Comparison of ENCODE assay signal across 8 mouse cellular contexts in the genomic region with DNA sequence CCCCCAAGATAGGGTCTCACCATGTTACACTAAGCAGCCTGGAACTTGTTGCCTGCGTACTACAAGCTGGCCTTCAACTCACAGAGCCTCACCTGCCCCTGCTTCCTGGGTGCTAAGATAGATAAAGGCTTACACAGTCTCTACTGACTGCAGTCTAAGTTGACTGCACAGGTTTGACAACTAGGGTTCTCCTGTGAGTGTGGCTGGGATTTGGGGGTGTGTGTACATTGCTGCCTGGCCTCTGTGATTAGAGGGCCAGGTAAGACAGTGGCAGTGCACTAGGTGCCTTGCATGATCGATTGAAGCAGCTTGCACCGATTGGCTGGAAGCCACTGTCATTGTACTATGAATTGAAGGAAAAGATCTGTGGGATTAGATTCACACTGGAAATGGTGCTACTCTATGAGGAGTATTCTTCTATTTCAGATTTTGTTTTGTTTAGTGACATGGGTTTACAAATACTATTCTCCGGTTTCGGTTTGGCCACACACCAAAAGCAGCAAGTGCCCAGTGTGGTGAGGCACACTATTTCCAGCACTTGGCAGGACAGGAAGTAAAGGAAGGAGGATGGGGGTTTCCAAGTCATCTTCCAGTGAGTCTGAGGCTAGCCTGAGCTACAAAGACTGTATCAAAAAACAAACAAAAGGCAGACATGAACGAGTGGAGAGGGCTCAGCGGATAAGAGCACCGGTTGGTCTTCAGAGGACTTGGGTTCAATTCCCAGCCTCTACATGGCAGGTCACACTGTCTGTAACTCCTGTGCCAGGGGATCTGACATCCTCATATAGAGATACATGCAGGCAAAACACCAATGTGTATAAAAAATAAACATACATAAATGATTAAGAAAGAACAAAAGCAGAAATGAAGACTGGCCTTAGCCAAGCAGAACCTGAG. TPM values are rescaled to one million over a fixed set of nuclear protein-coding genes. Genes with fewer than 3 reads are reported as not detected.
A peak's percentile ranks its signal among the peaks of the same experiment; 100 is the strongest.
DNase-seq lines count a peak whose midpoint lies in the region; ATAC-seq and TF ChIP-seq lines count a peak whose summit lies in the region.

No protein-coding gene starts in this region.

- peak overlapping the region; percentile 87 for H3K9ac ChIP-seq in forebrain, embryonic 13.5 days
- H3K9ac ChIP-seq in liver, embryonic 12.5 days = peak overlapping the region; percentile 90

- H3K4me1 ChIP-seq in cerebellum, adult 2 months (ENCODE audit: control insufficient read depth, insufficient read depth, low read length) = peaks cover 11% of the 10 kb centered on the region
- peaks cover 44% of the 10 kb centered on the region for H3K4me1 ChIP-seq in forebrain, embryonic 13.5 days
- peaks cover 57% of the 10 kb centered on the region for H3K4me1 ChIP-seq in liver, embryonic 12.5 days

- H3K79me3 ChIP-seq in C2C12 (ENCODE audit: low read depth) = no peaks in the 10 kb centered on the region

- H3K79me2 ChIP-seq in C2C12 (ENCODE audit: control insufficient read depth, insufficient read depth) (peaks cover 38% of the 10 kb centered on the region), myocyte (ENCODE audit: control insufficient read depth, insufficient read depth) (peaks cover 37% of the 10 kb centered on the region)

- peak overlapping the region; percentile 71 for H3K4me2 ChIP-seq in forebrain, embryonic 13.5 days
- peak overlapping the region; percentile 89 for H3K4me2 ChIP-seq in liver, embryonic 12.5 days
- peak overlapping the region; percentile 84 for H3K4me2 ChIP-seq in myocyte (ENCODE audit: low read depth)

- TF ChIP-seq CTCF in cerebellum, adult 2 months (IDR thresholded peaks at IDR 0.05; ENCODE audit: borderline replicate concordance, insufficient read depth, low read depth, low read length) = no peak
- TF ChIP-seq CTCF in C2C12 (IDR thresholded peaks at IDR 0.05; ENCODE audit: control insufficient read depth, insufficient read depth, insufficient read length) = no peak

- H3K9me3 ChIP-seq in forebrain, embryonic 13.5 days (replicated peaks) = no peaks in the 10 kb centered on the region
- no peaks in the 10 kb centered on the region for H3K9me3 ChIP-seq in liver, embryonic 12.5 days (replicated peaks)

- peak in 1 of 2 experiments; percentile 34 for DNase-seq in cerebellum, adult 2 months
- no peak for DNase-seq in cerebellum, adult 8-10 months
- DNase-seq in adrenal gland, postnatal 14 days = no peak
- DNase-seq in gastrocnemius, postnatal 14 days = no peak

- no peaks in the 10 kb centered on the region for H3K27me3 ChIP-seq in cerebellum, adult 2 months (ENCODE audit: control insufficient read depth, insufficient read depth, low read length)
- no peaks in the 10 kb centered on the region for H3K27me3 ChIP-seq in C2C12 (ENCODE audit: control insufficient read depth, insufficient read depth, insufficient read length)
- no peaks in the 10 kb centered on the region for H3K27me3 ChIP-seq in forebrain, embryonic 13.5 days
- H3K27me3 ChIP-seq in liver, embryonic 12.5 days (replicated peaks) = no peaks in the 10 kb centered on the region
- H3K27me3 ChIP-seq in myocyte (ENCODE audit: control insufficient read depth, insufficient read depth, insufficient read length) = no peaks in the 10 kb centered on the region

- no peaks in the 10 kb centered on the region for H3K36me3 ChIP-seq in C2C12 (ENCODE audit: control insufficient read depth, insufficient read depth)
- peaks cover under 1% of the 10 kb centered on the region; the same call in 1 of the 2 replicates for H3K36me3 ChIP-seq in forebrain, embryonic 13.5 days (ENCODE audit: poor library complexity, severe bottlenecking)
- H3K36me3 ChIP-seq in liver, embryonic 12.5 days = no peaks in the 10 kb centered on the region
- no peaks in the 10 kb centered on the region for H3K36me3 ChIP-seq in myocyte (ENCODE audit: control insufficient read depth, insufficient read depth)

- peak overlapping the region; percentile 70 for H3K4me3 ChIP-seq in cerebellum, adult 2 months (replicated peaks; ENCODE audit: insufficient read depth, low read depth, low read length)
- H3K4me3 ChIP-seq in C2C12 (ENCODE audit: insufficient read depth, poor library complexity, severe bottlenecking) = peak overlapping the region; percentile 42
- H3K4me3 ChIP-seq in forebrain, embryonic 13.5 days = peak overlapping the region; percentile 66
- H3K4me3 ChIP-seq in liver, embryonic 12.5 days = peak overlapping the region; percentile 74
- H3K4me3 ChIP-seq in myocyte = peak overlapping the region; percentile 54

- H3ac ChIP-seq in C2C12 (ENCODE audit: control insufficient read depth, insufficient read length, low read depth) (no peak overlapping the region), myocyte (ENCODE audit: control insufficient read depth, insufficient read length) (peak overlapping the region; percentile 46)

- WGBS in cerebellum, adult 2 months = 38% methylated on average over 8 of the region's 8 CpGs
- WGBS in forebrain, embryonic 13.5 days = 58% methylated on average over 8 of the region's 8 CpGs
- WGBS in liver, embryonic 12.5 days (ENCODE audit: insufficient replicate concordance) = 40% methylated on average over 8 of the region's 8 CpGs

- TF ChIP-seq POLR2A in cerebellum, adult 2 months (IDR thresholded peaks at IDR 0.05; ENCODE audit: borderline replicate concordance, insufficient read depth, low read length) = no peak
- TF ChIP-seq POLR2A in myocyte (IDR thresholded peaks at IDR 0.05; ENCODE audit: insufficient read length, low read depth) = no peak

- H3K27ac ChIP-seq in cerebellum, adult 2 months (ENCODE audit: insufficient read depth, low read length) = peak overlapping the region; percentile 50; the same call in 1 of the 2 replicates
- H3K27ac ChIP-seq in forebrain, embryonic 13.5 days = peak overlapping the region; percentile 70
- H3K27ac ChIP-seq in liver, embryonic 12.5 days = peak overlapping the region; percentile 66

- intact Hi-C loops in gastrocnemius, postnatal 14 days (cut with DNase I; ENCODE audit: low total_unique reads) = no loop called here

- ATAC-seq in forebrain, embryonic 13.5 days = peak; percentile 68
- peak; percentile 49 for ATAC-seq in liver, embryonic 12.5 days

TF ChIP-seq in C2C12, 6 proteins besides CTCF, POLR2A, EP300 and RAD21:
- TF ChIP-seq FOSL1 (IDR thresholded peaks at IDR 0.05; ENCODE audit: insufficient read depth, low read length, poor library complexity, severe bottlenecking) = no peak
- no peak for TF ChIP-seq MAX (IDR thresholded peaks at IDR 0.05)
- TF ChIP-seq CEBPB (IDR thresholded peaks at IDR 0.05; ENCODE audit: low read depth) = no peak
- TF ChIP-seq MYOG (IDR thresholded peaks at IDR 0.05; ENCODE audit: control insufficient read depth, extremely low read depth, insufficient read length) = no peak
- no peak for TF ChIP-seq MYOD1 (IDR thresholded peaks at IDR 0.05; ENCODE audit: control insufficient read depth, insufficient read length, low read depth)
- TF ChIP-seq USF1 (IDR thresholded peaks at IDR 0.05; ENCODE audit: low read depth) = no peak

TF ChIP-seq in myocyte, 11 proteins besides CTCF, POLR2A, EP300 and RAD21:
- TF ChIP-seq TCF3 (IDR thresholded peaks at IDR 0.05; ENCODE audit: insufficient read length, low read depth) (no peak), MYOG (IDR thresholded peaks at IDR 0.05; ENCODE audit: control insufficient read depth in 1 of 3, insufficient read depth in 1 of 3, insufficient read length in 2 of 3, low read depth in 2 of 3) (no peak), E2F4 (IDR thresholded peaks at IDR 0.05; ENCODE audit: insufficient read depth) (no peak), CEBPB (IDR thresholded peaks at IDR 0.05; ENCODE audit: insufficient read depth, poor library complexity, severe bottlenecking) (no peak), REST (IDR thresholded peaks at IDR 0.05; ENCODE audit: insufficient read depth, insufficient read length) (no peak), USF1 (IDR thresholded peaks at IDR 0.05; ENCODE audit: low read depth) (no peak), POLR2AphosphoS2 (IDR thresholded peaks at IDR 0.05; ENCODE audit: insufficient read length, low read depth) (no peak), SRF (IDR thresholded peaks at IDR 0.05; ENCODE audit: control insufficient read depth, insufficient read length, low read depth) (no peak), TCF12 (IDR thresholded peaks at IDR 0.05; ENCODE audit: insufficient read depth, poor library complexity, severe bottlenecking) (no peak), MAX (IDR thresholded peaks at IDR 0.05; ENCODE audit: low read depth) (no peak), MYOD1 (IDR thresholded peaks at IDR 0.05; ENCODE audit: control insufficient read depth in 1 of 3, insufficient read length in 2 of 3, low read depth in 2 of 3) (no peak)

RNA-seq across cellular contexts. Expression of gene Oaz2, which starts 7.9 kb away (rescaled TPM):
- polyA plus RNA-seq in cerebellum, adult 2 months (2012; rRNA removed) = 218 and 230 TPM in 2 replicates
- polyA plus RNA-seq in C2C12 (2012; fragmentation: generic; extraction: Trizol) (75.7 TPM), myocyte (2012; fragmentation: generic; extraction: Trizol) (140 TPM)
- polyA plus RNA-seq in forebrain, embryonic 13.5 days (2015; fragmentation: Nextera tagmentation; extraction: Ambion mirVana) = 273 and 289 TPM in 2 replicates
- polyA plus RNA-seq in liver, embryonic 12.5 days (2016; fragmentation: Nextera tagmentation; extraction: Ambion mirVana) = 70.3 and 71.0 TPM in 2 replicates
- total RNA-seq in adrenal gland, postnatal 14 days (2021) = 133 and 148 TPM in 2 replicates
- 100 to 1,000 TPM; 258 to 262 TPM for total RNA-seq in gastrocnemius, postnatal 14 days (2021)

RNA-seq across cellular contexts. Expression of gene Rbpms2, which starts 46.3 kb away (rescaled TPM):
- 8.8 and 10.7 TPM in 2 replicates for polyA plus RNA-seq in cerebellum, adult 2 months (2012; rRNA removed)
- polyA plus RNA-seq in C2C12 (2012; fragmentation: generic; extraction: Trizol) = 41.3 TPM
- polyA plus RNA-seq in forebrain, embryonic 13.5 days (2015; fragmentation: Nextera tagmentation; extraction: Ambion mirVana) = 4.2 and 6.5 TPM in 2 replicates
- 19.2 and 19.3 TPM in 2 replicates for polyA plus RNA-seq in liver, embryonic 12.5 days (2016; fragmentation: Nextera tagmentation; extraction: Ambion mirVana)
- polyA plus RNA-seq in myocyte (2012; fragmentation: generic; extraction: Trizol) = 32.1 TPM
- 61.0 and 61.5 TPM in 2 replicates for total RNA-seq in adrenal gland, postnatal 14 days (2021)
- 1 to 10 TPM; 2.2 to 2.6 TPM for total RNA-seq in gastrocnemius, postnatal 14 days (2021)
